Mouse (Mus musculus) CH12.LX (cell line): ENCODE data around the gene Syt1. TPM values are rescaled to one million over a fixed set of nuclear protein-coding genes. Genes with fewer than 3 reads are reported as not detected.
A peak's percentile ranks its signal among the peaks of the same experiment; 100 is the strongest.

Experiments
- DNase-seq: peaks from one replicate; pipeline ENCODE4 v3.0.0-alpha.2; 2013; ENCODE audit errors: extremely low read depth
- H3K27ac ChIP-seq: 2 replicates; pipeline ENCODE4 v1.5.1; 2012; ENCODE audit warnings: low read depth, mild to moderate bottlenecking, control low read depth, moderate library complexity; ENCODE audit not compliant: insufficient read depth
- H3K27me3 ChIP-seq: replicated peaks from 2 replicates; pipeline ENCODE3; 2012; ENCODE audit warnings: inconsistent platforms
- H3K36me3 ChIP-seq, 2 experiments: replicated peaks in 1 of 2; 2 replicates each; pipeline versions ENCODE3 to v1.6.1; 2012; ENCODE audit warnings: inconsistent platforms in 1 of 2, low read length in 1 of 2, mild to moderate bottlenecking in 1 of 2, mixed read lengths in 1 of 2, moderate library complexity in 1 of 2; ENCODE audit not compliant: control insufficient read depth in 1 of 2, insufficient read depth in 1 of 2
- H3K4me1 ChIP-seq, 2 experiments: 2 replicates each; pipeline ENCODE4 v1.6.1; 2012; ENCODE audit warnings: inconsistent platforms in 1 of 2, moderate library complexity in 1 of 2; ENCODE audit not compliant: insufficient read depth in 2 of 2, control insufficient read depth in 1 of 2
- H3K4me2 ChIP-seq: 2 replicates; pipeline ENCODE4 v1.6.1; 2012; ENCODE audit warnings: low read depth, mild to moderate bottlenecking, control low read depth; ENCODE audit not compliant: poor library complexity, insufficient read depth, severe bottlenecking
- H3K4me3 ChIP-seq, 3 experiments: fragments of 150-350 bp in 1 of 3; sonication (generic) in 1 of 3; replicated peaks in 1 of 3; 2 replicates each; pipeline versions ENCODE3 to v1.5.1; 2011 to 2012; ENCODE audit warnings: low read depth in 2 of 3, low read length in 2 of 3, mild to moderate bottlenecking in 2 of 3, moderate library complexity in 2 of 3, control low read depth in 1 of 3, improper control_type of control experiment in 1 of 3, inconsistent platforms in 1 of 3, mixed read lengths in 1 of 3; ENCODE audit not compliant: poor library complexity in 1 of 3
- H3K79me2 ChIP-seq: replicated peaks from 2 replicates; pipeline ENCODE4 v1.6.1; 2012; ENCODE audit warnings: mild to moderate bottlenecking, moderate library complexity; ENCODE audit not compliant: control insufficient read depth, poor library complexity, insufficient read depth, severe bottlenecking; ENCODE audit errors: extremely low read depth
- H3K9ac ChIP-seq: 2 replicates; pipeline ENCODE4 v1.6.1; 2012; ENCODE audit warnings: low read depth, mild to moderate bottlenecking, control low read depth, moderate library complexity; ENCODE audit not compliant: insufficient read depth
- H3K9me3 ChIP-seq: replicated peaks from 2 replicates; pipeline ENCODE3; 2012; ENCODE audit warnings: low read length, inconsistent platforms, mixed read lengths
- BHLHE40 ChIP-seq: IDR thresholded peaks from 2 replicates; pipeline ENCODE4 v1.6.1; 2011; ENCODE audit warnings: mild to moderate bottlenecking, low read depth, low read length, improper control_type of control experiment
- CHD1 ChIP-seq: IDR thresholded peaks from 2 replicates; pipeline ENCODE4 v1.6.1; 2012; ENCODE audit warnings: low read depth, low read length, improper control_type of control experiment, inconsistent platforms
- CTCF ChIP-seq, 2 experiments: IDR thresholded peaks in 1 of 2; conservative IDR thresholded peaks in 1 of 2; 2 replicates each; pipeline ENCODE4 v1.5.1; 2011 to 2012; ENCODE audit warnings: low read depth in 2 of 2, low read length in 2 of 2, improper control_type of control experiment in 1 of 2, inconsistent platforms in 1 of 2, mild to moderate bottlenecking in 1 of 2, moderate library complexity in 1 of 2
- EP300 ChIP-seq: IDR thresholded peaks from 2 replicates; pipeline ENCODE4 v1.6.1; 2011; ENCODE audit warnings: low read length, improper control_type of control experiment
- IRF4 ChIP-seq: IDR thresholded peaks from 2 replicates; pipeline ENCODE4 v1.6.1; 2014; ENCODE audit warnings: low read depth, mild to moderate bottlenecking, inconsistent platforms, low read length, improper control_type of control experiment
- JUND ChIP-seq: conservative IDR thresholded peaks from 2 replicates; pipeline ENCODE4 v1.6.1; 2011; ENCODE audit warnings: low read depth, low read length, improper control_type of control experiment
- KAT2A ChIP-seq: IDR thresholded peaks from 2 replicates; pipeline ENCODE4 v1.6.1; 2012; ENCODE audit warnings: low read length, improper control_type of control experiment, inconsistent platforms; ENCODE audit not compliant: insufficient replicate concordance
- MAFK ChIP-seq: IDR thresholded peaks from 2 replicates; pipeline ENCODE4 v1.6.1; 2011; ENCODE audit warnings: low read length, improper control_type of control experiment; ENCODE audit not compliant: insufficient replicate concordance
- MAX ChIP-seq: IDR thresholded peaks from 2 replicates; pipeline ENCODE4 v1.6.1; 2011; ENCODE audit warnings: low read length, improper control_type of control experiment
- MXI1 ChIP-seq: IDR thresholded peaks from 2 replicates; pipeline ENCODE4 v1.6.1; 2011; ENCODE audit warnings: mild to moderate bottlenecking, low read depth, low read length, improper control_type of control experiment
- MYC ChIP-seq: IDR thresholded peaks from 2 replicates; pipeline ENCODE4 v1.6.1; 2011; ENCODE audit warnings: low read depth, mild to moderate bottlenecking, improper control_type of control experiment, low read length
- NELFE ChIP-seq: IDR thresholded peaks from 2 replicates; pipeline ENCODE4 v1.6.1; 2011; ENCODE audit warnings: low read depth, low read length, improper control_type of control experiment
- PAX5 ChIP-seq: IDR thresholded peaks from 2 replicates; pipeline ENCODE4 v1.6.1; 2012; ENCODE audit warnings: low read length, inconsistent platforms, mixed read lengths
- RAD21 ChIP-seq: IDR thresholded peaks from 2 replicates; pipeline ENCODE4 v1.6.1; 2011; ENCODE audit warnings: low read depth, mild to moderate bottlenecking, low read length, improper control_type of control experiment, moderate library complexity
- RCOR1 ChIP-seq: conservative IDR thresholded peaks from 2 replicates; pipeline ENCODE4 v1.6.1; 2012; ENCODE audit warnings: low read depth, mild to moderate bottlenecking, inconsistent platforms, low read length, improper control_type of control experiment
- SIN3A ChIP-seq: IDR thresholded peaks from 2 replicates; pipeline ENCODE4 v1.6.1; 2012; ENCODE audit warnings: low read length, improper control_type of control experiment, inconsistent platforms
- SMC3 ChIP-seq: IDR thresholded peaks from 2 replicates; pipeline ENCODE4 v1.6.1; 2011; ENCODE audit warnings: low read depth, low read length, improper control_type of control experiment
- TCF12 ChIP-seq: IDR thresholded peaks from 2 replicates; pipeline ENCODE4 v1.6.1; 2014; ENCODE audit warnings: low read depth, mild to moderate bottlenecking, inconsistent platforms, low read length, improper control_type of control experiment
- USF1 ChIP-seq: IDR thresholded peaks from 2 replicates; pipeline ENCODE4 v1.6.1; 2014; ENCODE audit warnings: low read depth, mild to moderate bottlenecking, inconsistent platforms, low read length, improper control_type of control experiment
- USF2 ChIP-seq: conservative IDR thresholded peaks from 2 replicates; pipeline ENCODE4 v1.6.1; 2011; ENCODE audit warnings: low read depth, low read length, improper control_type of control experiment
- ZC3H11A ChIP-seq: IDR thresholded peaks from 2 replicates; pipeline ENCODE4 v1.6.1; 2012; ENCODE audit warnings: low read depth, mild to moderate bottlenecking, inconsistent platforms, low read length, improper control_type of control experiment
- ZMIZ1 ChIP-seq: IDR thresholded peaks from 2 replicates; pipeline ENCODE4 v1.6.1; 2012; ENCODE audit warnings: low read depth, mild to moderate bottlenecking, inconsistent platforms, low read length, improper control_type of control experiment
- dilution Hi-C: fragments of 300-500 bp; cut with MboI; formaldehyde crosslinking; loops from 2 replicates; pipeline ENCODE4 v1.14.3; 2020; ENCODE audit warnings: low sequenced_read_pairs; ENCODE audit not compliant: extremely low pct_unique_long_range_greater_than_20kb, extremely low pct_ligation_motif_present
- in situ Hi-C: fragments of 300-500 bp; cut with MboI; formaldehyde crosslinking; loops from 3 replicates; pipeline ENCODE4 v1.14.3; 2019; ENCODE audit warnings: low sequenced_read_pairs, low pct_ligation_motif_present, low pct_unique_long_range_greater_than_20kb, mixed read lengths
- polyA plus RNA-seq: library from polyadenylated mRNA; unstranded; fragments of >175 nt; gene quantifications from 2 replicates; pipeline ENCODE4 v1.2.1, GENCODE M21; 2012; ENCODE audit warnings: low read depth; ENCODE audit not compliant: insufficient read length
- total RNA-seq, 2 experiments: library from RNA; depleted of rRNA; stranded (reverse); fragments of 300-350 nt in 1 of 2; fragments of >200 nt in 1 of 2; gene quantifications; 2 replicates each; pipeline ENCODE4 v1.2.3; 2012 to 2014

Gene Syt1
- total and polyA plus RNA-seq, 3 experiments, result not detected

- TF ChIP-seq RCOR1, result peak; percentile 40; the same call in 1 of the 2 replicates
- TF ChIP-seq USF2, result no peak
- peak; percentile 22; the same call in 1 of the 2 replicates for TF ChIP-seq USF1
- TF ChIP-seq, all 38 proteins: peak for 11
These were observed 472.2 kb downstream of the Syt1 start (continued) for GRCm38 (mm10) chr10:108538546-108538945.

- in situ Hi-C loops, result loop anchor here (10.0 to 25.0 kb wide), 2 partner anchors 83 to 250 kb away; no protein-coding TSS in a partner anchor
- TF ChIP-seq ZMIZ1 (no peak), PAX5 (no peak), SIN3A (no peak), ZC3H11A (no peak), TCF12 (no peak), NELFE (no peak), MXI1 (no peak), USF1 (no peak), CTCF (conservative IDR thresholded peaks at IDR 0.05 in 1 of 2, IDR thresholded peaks at IDR 0.05 in 1 of 2; ENCODE audit: low read depth in 2 of 2, low read length in 2 of 2) (peak in 1 of 2 experiments; percentile 71; a peak in 2 of 4 replicates), MAX (no peak), CHD1 (no peak), KAT2A (no peak), RAD21 (peak; percentile 83), BHLHE40 (peak; percentile 50; the same call in 1 of the 2 replicates), JUND (no peak), MAFK (no peak), MYC (no peak), SMC3 (peak; percentile 59), RCOR1 (no peak), IRF4 (no peak), EP300 (no peak), USF2 (no peak)
- TF ChIP-seq, all 38 proteins: peak for 4
- peak; percentile 72 for DNase-seq
- Histone ChIP-seq H3K79me2 (no peaks in the 10 kb centered on the region; the same call in 1 of the 2 replicates), H3K9me3 (no peaks in the 10 kb centered on the region), H3K4me1 (peaks cover 8 to 36% of the 10 kb centered on the region in 2 experiments), H3K36me3 (no peaks in the 10 kb centered on the region), H3K27me3 (no peaks in the 10 kb centered on the region), H3K4me3 (no peak overlapping the region), H3K9ac (no peak overlapping the region), H3K4me2 (no peak overlapping the region), H3K27ac (peak overlapping the region; percentile 89; the same call in 1 of the 2 replicates)
- dilution Hi-C loops, result no loop called here
These were observed 473.1 kb downstream of the Syt1 start for GRCm38 (mm10) chr10:108537641-108538040.
